Comparison of ENCODE assay signal across 16 mouse cellular contexts in the genomic region with DNA sequence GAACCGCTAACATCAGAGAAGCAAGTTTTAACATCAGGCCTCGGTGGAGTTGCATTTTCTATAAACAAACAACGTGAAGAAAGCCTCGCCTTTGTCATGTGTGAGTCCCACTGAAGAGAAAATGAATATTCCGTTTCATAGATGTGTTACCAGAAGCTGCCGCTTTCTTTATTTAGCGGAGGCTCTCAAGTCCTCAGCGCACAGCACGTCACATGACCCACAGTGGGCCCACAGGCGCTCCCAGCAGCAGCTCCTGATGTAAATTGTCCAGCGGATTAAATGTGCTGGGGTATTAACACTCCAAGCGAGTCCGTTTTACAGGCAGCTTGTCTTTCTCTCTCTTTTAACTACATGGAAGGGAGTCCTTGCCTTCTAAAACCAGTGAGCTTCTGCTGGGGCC.
"Had no signal": no experiment of that assay in that cellular context is flagged by ENCODE, and none has a peak within 500 bp of the region (broad histone marks: within the 10 kb centered on the region; RNA-seq: fewer than 3 reads in every experiment).

No protein-coding gene starts in this region.

- H3K27me3 ChIP-seq: limb, embryonic 15.5 days; liver, embryonic 12.5 days; neural tube, embryonic 15.5 days had no signal

- H3K4me3 ChIP-seq: limb, embryonic 15.5 days; liver, embryonic 12.5 days; midbrain, embryonic 10.5 days; myocyte; neural tube, embryonic 15.5 days had no signal

- H3K9me3 ChIP-seq: limb, embryonic 15.5 days; liver, embryonic 12.5 days; neural tube, embryonic 15.5 days had no signal

- ATAC-seq: liver, embryonic 12.5 days had no signal

- H3K4me2 ChIP-seq: limb, embryonic 15.5 days; liver, embryonic 12.5 days; lung, embryonic 14.5 days; neural tube, embryonic 15.5 days had no signal

- H3K27ac ChIP-seq: kidney, postnatal 0 days; limb, embryonic 15.5 days; liver, embryonic 12.5 days; midbrain, embryonic 10.5 days; neural tube, embryonic 15.5 days had no signal

- DNase-seq: kidney, postnatal 36 days; layer of hippocampus, adult 9-11 months; layer of hippocampus, postnatal 36 days; lung, postnatal 10 days; lung, postnatal 4 days; right cerebral cortex, postnatal 4 days; spleen, adult 18-20 months; thymus, adult 18-20 months; thymus, postnatal 14 days had no signal

- H3K4me1 ChIP-seq: limb, embryonic 15.5 days; liver, embryonic 12.5 days; midbrain, embryonic 10.5 days; neural tube, embryonic 15.5 days had no signal

- H3K9ac ChIP-seq: limb, embryonic 15.5 days; liver, embryonic 12.5 days; lung, embryonic 14.5 days; neural tube, embryonic 15.5 days had no signal

- H3K36me3 ChIP-seq: limb, embryonic 15.5 days; liver, embryonic 12.5 days; midbrain, embryonic 10.5 days; neural tube, embryonic 15.5 days had no signal
